Mouse (Mus musculus): ENCODE data around the gene Rb1. TPM values are rescaled to one million over a fixed set of nuclear protein-coding genes. Genes with fewer than 3 reads are reported as not detected.
A peak's percentile ranks its signal among the peaks of the same experiment; 100 is the strongest.

Gene Rb1
- polyA plus RNA-seq (2015; fragmentation: Nextera tagmentation; extraction: Ambion mirVana): 51.7 and 54.3 TPM in 2 replicates

- peak; percentile 82 for DNase-seq (ENCODE audit: low spot score)
Observed at GRCm38 (mm10) chr14:73325456-73326381, at the start of gene Rb1. Gene Rb1, minus strand, starts transcription at chr14:73325822.

DNA sequence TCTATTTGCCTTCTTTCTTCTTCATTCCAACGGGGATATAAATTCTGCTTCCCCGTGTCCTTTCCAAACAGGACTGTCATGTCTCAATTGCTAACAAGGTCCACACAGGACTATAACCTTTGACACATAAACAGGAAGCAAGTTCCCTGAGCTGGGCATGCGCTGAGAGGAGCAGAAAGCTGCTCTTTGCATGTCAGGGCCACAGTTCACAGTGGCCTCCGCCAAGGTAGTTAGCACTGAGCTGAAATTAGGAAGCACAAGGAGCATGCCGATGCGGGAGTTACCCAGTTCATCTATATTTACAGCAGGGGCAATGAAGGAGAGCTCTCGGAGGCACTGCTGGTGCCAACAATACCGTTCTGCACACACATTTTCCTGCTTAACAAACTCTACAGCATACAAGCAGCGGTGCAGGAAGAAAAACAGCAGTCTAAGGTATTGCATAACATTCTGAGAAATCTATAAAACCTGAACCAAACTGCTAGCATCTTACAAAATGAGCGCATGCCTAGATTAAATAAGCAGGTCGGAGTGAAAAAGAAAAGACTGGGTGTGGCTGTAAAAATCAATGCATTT lies 48.8 kb upstream of the Rb1 start:
- no peak for DNase-seq (ENCODE audit: low spot score)

- no peak for DNase-seq (ENCODE audit: low spot score)
Observed at GRCm38 (mm10) chr14:73373606-73374005, 48.0 kb upstream of the Rb1 start.

DNA sequence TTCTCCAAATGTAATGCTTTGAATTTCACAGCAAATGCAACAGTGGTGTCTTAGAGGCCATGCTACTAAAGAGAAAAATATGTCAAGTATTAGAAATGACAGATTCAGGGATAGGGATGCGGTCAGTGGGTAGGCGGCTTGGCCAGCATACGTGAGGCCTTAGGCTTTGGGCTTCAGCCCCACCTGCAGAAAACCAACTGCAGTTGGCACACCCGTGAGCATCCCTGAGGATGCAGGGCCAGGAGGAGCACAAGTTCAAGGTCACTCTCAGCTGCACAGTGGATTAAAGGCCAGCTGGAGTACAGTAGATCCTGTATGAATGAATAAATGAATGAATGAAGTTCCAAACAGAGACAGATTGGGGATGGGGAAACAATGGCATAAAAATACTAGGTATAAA lies 47.4 kb upstream of the Rb1 start:
- DNase-seq (ENCODE audit: low spot score): no peak

DNA sequence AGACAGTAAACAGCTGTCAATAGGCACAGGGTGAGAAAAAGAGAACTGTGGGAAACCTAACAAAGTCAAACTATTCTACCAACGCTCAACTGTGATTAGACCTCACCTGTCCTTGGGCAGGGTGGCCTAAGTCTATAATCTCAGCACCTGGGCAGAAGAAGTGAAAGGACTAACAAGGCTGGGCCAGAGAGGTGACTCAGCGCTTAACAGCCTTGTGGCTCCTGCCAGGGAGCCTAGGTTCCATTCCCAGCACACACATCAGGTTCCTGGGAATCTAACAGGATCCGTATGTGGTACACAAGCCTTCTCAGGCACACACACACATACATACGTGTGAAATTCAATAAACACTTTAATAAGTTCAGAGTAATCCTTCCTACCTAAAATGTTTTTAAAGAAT lies 46.0 kb upstream of the Rb1 start:
- DNase-seq (ENCODE audit: low spot score): no peak

DNA sequence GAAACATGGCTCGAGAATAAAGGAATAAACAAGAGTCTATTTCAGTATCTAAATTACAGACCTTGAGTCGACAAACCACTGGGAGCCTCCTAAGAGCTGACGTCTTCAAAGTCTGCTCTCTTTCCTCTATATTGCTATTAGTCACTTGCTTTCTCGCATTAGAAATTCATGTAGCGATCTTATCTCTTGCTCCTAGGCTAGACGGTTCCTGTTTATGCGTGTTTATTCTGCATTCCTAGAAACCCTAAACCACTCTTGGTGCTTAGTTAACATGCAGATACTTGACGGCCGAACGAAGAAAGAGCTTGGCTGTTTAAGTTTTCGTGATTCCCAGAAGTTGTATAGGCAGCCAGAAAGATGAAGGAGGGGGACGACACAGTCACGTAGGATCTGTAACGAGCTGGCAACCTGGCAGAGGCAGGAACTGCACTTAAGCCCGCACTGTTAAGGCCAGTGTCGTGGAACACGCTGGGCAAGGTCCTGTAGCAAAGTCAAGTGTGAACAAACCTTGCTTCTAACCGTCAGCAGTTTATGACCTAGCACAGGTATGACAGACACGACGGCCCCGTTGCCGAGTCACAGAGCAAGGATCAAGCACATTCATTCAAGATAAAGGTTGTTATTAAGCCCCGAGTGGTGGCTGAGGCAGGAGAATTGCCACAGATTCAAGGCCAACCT lies 45.2 kb upstream of the Rb1 start:
- DNase-seq (ENCODE audit: low spot score): no peak

DNA sequence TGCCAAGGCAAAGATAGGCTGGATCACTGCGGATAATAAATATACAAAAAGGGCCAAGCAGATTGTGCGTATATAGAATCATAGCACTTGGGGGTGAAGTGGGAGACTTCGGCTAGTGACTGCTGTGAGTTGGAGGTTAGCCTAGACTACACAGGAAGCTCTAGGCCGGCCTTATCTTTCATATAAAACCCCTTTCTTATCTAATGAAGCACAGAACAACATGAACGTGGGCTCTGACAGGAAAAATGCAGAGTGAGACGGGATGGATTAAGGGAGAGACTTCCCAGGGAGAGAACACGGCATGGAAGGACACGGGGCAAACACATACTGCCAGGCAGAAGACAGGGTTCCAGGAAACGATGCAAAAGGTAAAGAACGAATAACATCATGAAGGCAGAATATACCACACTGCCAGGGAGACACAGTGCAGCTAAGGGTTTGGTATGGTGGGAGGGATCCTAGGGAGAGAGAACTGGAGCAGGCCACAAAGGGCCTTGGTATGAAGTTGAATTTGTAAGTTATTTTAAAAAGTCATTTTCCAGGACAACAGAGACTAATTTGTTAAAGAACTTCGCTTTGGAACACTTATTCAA lies 44.6 kb upstream of the Rb1 start:
- DNase-seq (ENCODE audit: low spot score): no peak

DNA sequence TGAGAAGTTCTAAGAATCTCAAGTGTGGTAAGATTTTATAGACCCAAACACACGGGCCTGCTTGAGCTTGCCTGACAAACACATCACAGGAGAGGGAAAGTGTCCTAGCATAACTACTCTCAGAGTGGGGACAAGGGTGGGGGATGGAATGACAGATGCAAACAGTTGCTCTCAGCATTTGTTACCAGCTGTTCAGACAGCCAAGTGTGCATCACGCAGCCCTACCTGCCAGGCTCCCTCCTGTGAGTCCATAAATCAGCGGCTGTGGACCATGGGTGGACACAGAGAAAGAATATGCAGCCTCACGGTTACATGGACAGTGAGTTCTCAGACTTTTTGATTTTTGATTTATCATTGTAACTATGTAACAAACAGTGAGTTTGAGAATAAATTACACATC lies 44.0 kb upstream of the Rb1 start:
- no peak for DNase-seq (ENCODE audit: low spot score)

- no peak for DNase-seq (ENCODE audit: low spot score)
Observed at GRCm38 (mm10) chr14:73368966-73369365, 43.3 kb upstream of the Rb1 start.

- no peak for DNase-seq (ENCODE audit: low spot score)
Observed at GRCm38 (mm10) chr14:73368221-73368620, 42.6 kb upstream of the Rb1 start.

DNA sequence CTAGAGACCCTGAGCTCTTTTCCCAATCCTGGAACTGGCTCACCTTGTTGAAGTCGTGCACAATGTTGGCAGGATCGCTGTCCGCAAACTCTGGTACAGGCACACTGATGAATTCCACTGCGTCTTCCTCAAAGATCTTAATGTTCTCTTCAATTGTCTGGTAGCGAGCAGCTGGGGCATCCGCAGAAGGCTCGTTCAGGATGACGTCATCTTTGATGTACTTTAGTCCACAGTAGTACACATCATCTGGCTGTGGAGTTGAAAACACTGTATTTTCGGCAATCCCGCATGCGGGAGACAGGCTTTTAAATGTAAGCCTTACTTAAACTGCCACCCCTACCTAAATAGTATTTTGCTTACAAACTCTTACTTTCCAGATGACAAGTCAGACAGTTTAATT lies 40.7 kb upstream of the Rb1 start:
- DNase-seq (ENCODE audit: low spot score): no peak

DNA sequence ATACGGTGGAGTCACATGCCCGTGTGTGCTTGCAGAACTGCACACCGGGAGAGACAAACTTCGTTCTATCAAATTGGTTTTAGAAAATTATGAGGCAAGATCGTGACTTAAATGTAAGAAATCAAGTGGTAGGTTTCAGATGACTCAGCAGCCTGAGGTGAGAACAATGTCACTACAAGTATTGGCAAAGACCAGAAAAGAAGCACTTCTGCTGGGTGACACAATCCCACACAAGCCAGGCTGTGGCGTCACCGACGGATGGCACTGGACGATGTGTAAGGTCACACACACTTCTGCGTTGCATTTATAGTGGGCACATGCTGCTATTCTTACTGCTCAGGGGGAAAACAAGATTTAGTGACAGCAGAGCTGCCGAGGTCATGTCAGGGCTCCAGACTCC lies 38.2 kb upstream of the Rb1 start:
- DNase-seq (ENCODE audit: low spot score): no peak

GRCm38 (mm10) chr14:73354700-73355099 lies 29.1 kb upstream of the Rb1 start:
- no peak for DNase-seq (ENCODE audit: low spot score)

DNA sequence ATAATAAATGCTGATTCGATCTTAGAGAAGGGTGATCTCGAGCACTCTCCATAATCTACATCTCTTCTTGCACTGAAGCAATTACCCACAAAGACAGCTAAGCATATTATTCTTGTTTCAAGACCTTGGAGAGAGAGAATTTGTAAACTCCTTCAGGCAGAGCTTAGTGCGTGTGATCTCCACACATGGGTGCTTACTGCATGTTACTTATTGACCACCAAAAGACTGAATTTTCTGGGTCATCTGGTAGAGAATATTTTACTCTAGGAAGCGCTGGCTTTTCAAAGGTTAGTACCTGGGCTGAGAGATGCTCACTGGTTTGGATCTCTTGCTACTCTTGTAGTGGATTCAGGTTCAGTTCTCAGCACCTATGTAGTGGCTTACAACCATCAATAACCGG lies 25.5 kb upstream of the Rb1 start:
- DNase-seq (ENCODE audit: low spot score): no peak

- DNase-seq (ENCODE audit: low spot score): no peak
Observed at GRCm38 (mm10) chr14:73350029-73350428, 24.4 kb upstream of the Rb1 start.

DNA sequence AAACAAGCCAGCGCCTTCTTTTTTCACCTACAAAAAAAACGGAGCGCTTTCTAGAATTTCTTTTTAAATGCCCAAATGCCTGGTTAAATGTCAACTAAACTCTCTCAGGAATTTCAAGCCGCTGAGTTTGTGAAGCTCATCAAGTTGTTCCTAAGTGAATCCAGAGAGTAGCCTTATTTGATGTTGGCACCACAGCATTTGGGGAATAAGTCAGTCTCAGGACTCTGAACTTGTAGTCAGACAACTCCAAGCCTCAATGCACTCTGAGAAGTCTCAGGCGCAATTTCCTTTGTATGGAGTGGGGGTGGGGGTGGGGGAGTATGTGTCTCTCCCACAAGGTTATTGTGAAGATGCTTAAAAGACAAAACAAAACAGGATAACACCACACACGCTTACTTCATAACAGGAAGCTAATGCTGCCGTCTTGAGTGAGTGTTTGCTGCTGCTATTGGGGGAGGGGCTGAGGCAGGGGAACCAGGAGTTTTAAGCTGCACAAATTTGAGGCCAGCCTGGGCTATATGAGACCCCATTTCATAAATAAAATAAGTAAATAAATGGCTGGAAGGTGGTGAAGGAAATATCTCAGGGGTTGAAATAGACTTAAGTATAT lies 23.5 kb upstream of the Rb1 start:
- DNase-seq (ENCODE audit: low spot score): peak; percentile 60

GRCm38 (mm10) chr14:73347302-73347701 lies 21.7 kb upstream of the Rb1 start:
- no peak for DNase-seq (ENCODE audit: low spot score)

GRCm38 (mm10) chr14:73345614-73346013 lies 20.0 kb upstream of the Rb1 start:
- DNase-seq (ENCODE audit: low spot score): no peak

DNA sequence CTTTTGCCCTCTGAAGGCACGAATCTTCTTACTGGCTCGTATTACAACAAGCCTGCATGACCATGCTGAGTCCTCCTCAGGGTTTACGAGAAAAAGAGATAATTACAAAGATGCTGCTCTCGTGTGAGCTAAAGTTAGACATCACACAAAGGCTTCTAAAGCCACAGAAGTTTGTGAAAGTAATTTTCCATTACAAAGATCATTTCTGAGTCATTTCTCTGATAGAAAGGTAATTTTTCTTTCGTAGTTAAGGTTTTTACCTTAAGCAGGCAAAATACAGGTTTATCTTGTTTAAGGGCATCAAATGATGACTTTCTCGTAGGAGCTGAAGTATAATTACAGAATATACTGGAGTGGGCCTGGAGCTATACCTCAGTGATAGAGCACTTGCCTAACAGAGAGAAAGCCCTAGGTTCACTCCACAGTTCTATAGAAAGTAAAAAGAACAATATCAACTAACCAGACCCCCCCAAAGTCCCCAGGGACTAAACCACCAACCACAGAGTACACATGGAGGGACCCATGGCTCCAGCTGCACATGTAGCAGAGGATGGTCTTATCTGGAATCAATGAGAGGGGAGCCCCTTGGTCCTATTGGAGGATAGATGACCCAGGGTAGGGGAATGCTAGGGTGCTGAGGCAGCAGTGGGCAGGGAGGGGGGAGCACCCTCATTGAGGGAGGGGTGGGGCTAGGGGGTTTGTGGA lies 14.6 kb upstream of the Rb1 start:
- DNase-seq (ENCODE audit: low spot score): no peak

- no peak for DNase-seq (ENCODE audit: low spot score)
Observed at GRCm38 (mm10) chr14:73339615-73340014, 14.0 kb upstream of the Rb1 start.

Data from thymus, postnatal 0 days (tissue).